Mouse (Mus musculus) liver, embryonic 16.5 days (tissue): ENCODE measurements at regions not wholly inside any gene's neighbourhood (a gene's known extent, or its start where the extent isn't known, plus 50 kb on each side); places are given as distances from the start of the nearest gene placed in this dataset.

Experiments
- ATAC-seq: fragments of 200-750 bp; cut with Nextera tagmentation; 2 replicates; pipeline ENCODE4 v1.8.0; 2017; ENCODE audit warnings: low read depth, mild to moderate bottlenecking, moderate number of reproducible peaks, moderate library complexity
- H3K27ac ChIP-seq: fragments of 300-500 bp; sonication (generic); 2 replicates; pipeline ENCODE4 v1.5.1; 2014; ENCODE audit warnings: mild to moderate bottlenecking, low read length
- H3K27me3 ChIP-seq: fragments of 300-500 bp; sonication (generic); 2 replicates; pipeline ENCODE4 v1.6.1; 2014; ENCODE audit warnings: low read depth, low read length, mixed read lengths; ENCODE audit not compliant: control insufficient read depth, insufficient read depth
- H3K36me3 ChIP-seq: fragments of 300-500 bp; sonication (generic); 2 replicates; pipeline ENCODE4 v1.6.1; 2014; ENCODE audit warnings: mild to moderate bottlenecking; ENCODE audit not compliant: control insufficient read depth, insufficient read depth
- H3K4me1 ChIP-seq: fragments of 300-500 bp; sonication (generic); 2 replicates; pipeline ENCODE4 v1.6.1; 2014; ENCODE audit warnings: low read depth, low read length, mixed read lengths; ENCODE audit not compliant: control insufficient read depth
- H3K4me2 ChIP-seq: fragments of 300-500 bp; sonication (generic); 2 replicates; pipeline ENCODE4 v1.6.1; 2014; ENCODE audit warnings: low read depth, low read length, mixed read lengths
- H3K4me3 ChIP-seq: fragments of 300-500 bp; sonication (generic); 2 replicates; pipeline ENCODE4 v1.5.1; 2014; ENCODE audit warnings: low read depth, mild to moderate bottlenecking, low read length
- H3K9ac ChIP-seq: fragments of 300-500 bp; sonication (generic); 2 replicates; pipeline ENCODE4 v1.6.1; 2014; ENCODE audit warnings: low read depth, low read length
- H3K9me3 ChIP-seq: fragments of 300-500 bp; sonication (generic); replicated peaks from 2 replicates; pipeline ENCODE4 v1.6.1; 2016; ENCODE audit warnings: low read length; ENCODE audit not compliant: control insufficient read depth
- WGBS: fragments of 180-500 bp; shearing (Covaris S2); extraction: QIAGEN DNeasy Blood & Tissue Kit; methylation state at CpG from one replicate; pipeline ENCODE4 v1.1.7; 2014; ENCODE audit not compliant: insufficient replicate concordance; 5-methylcytosine and 5-hydroxymethylcytosine counted together

DNA sequence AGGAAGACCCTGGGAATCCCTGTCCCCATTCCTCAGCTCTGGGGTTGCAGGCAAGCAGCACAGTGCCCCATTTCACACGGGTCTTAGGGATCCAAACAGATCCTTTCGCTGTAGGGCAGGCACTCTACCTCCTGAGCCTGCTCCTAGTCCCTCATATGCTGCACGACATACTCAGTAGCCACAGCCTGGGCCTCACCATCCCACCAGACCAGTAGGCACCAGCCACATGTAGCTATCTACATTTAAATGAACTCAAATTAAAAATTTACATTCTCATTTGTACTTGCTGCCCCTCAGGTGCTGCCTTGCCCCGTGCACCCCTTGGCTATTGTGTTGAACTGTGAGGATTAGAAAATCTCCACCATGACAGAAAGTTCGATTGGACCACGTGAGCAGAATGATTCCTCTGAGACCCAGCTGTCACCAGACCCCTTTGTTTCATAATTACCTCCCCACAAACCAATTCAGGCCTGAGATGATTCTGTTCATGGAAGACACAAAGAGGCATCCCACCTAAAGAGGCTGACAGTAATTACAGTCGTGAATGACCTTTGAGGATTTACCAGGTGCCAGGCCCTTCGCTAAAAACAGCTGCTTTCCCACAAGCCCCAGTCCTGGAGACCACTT lies 67.9 kb upstream of the Ctnnb1 start:
- WGBS: 66% methylated on average over 8 of the region's 8 CpGs
- no peak overlapping the region for H3K27ac ChIP-seq
- no peak for ATAC-seq
- H3K9me3 ChIP-seq: no peaks in the 10 kb centered on the region
- H3K4me3 ChIP-seq: no peak overlapping the region
- H3K4me1 ChIP-seq: no peaks in the 10 kb centered on the region
- no peak overlapping the region for H3K4me2 ChIP-seq
- no peaks in the 10 kb centered on the region for H3K36me3 ChIP-seq
- no peak overlapping the region for H3K9ac ChIP-seq
- H3K27me3 ChIP-seq: no peaks in the 10 kb centered on the region

DNA sequence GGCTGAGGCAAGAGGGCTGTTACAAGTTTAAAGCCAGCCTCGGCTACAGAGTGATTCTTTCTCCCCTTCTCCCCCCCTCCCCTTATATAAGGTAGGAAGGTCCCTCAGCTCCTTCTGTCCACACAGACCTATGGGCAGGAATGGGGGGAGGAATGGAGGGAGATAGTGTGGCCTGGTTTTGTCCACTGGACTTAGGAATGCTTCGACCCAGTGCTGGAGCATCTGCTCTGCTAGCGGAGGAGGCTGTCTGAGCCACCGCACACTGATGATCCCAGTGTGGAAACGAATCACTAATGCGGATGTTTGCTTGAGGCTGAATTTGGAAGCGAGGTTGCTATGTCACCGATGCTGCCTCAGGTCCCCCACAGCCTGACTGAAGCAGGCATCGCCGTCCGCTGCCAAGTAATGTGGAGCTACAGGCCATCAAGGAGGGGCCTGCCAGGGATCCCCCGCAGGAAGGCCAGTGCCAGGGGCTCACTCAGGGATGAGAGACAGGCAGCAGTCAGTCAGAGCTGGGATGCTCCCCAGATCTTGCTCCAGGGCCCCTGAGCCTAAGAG lies 67.1 kb upstream of the Ctnnb1 start:
- no peak overlapping the region for H3K9ac ChIP-seq
- H3K9me3 ChIP-seq: no peaks in the 10 kb centered on the region

DNA sequence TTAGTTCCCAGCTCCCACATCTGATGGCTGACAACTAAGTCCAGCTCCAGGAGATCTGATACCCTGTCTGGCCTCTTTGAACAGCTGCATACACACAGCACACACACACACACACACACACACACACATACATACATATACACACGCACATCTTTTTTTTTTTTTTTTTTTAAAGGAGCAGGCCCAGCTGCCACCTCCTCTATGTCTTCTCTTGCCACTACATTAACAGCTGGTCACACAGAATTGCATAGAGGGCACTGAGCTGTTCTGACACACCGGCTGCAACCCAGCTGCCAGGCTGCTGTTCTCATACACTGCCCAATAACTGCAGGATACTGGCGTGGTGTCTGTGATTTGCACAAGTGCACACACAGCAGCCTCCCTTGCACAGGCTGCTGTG lies 64.6 kb upstream of the Ctnnb1 start:
- no peak overlapping the region for H3K4me3 ChIP-seq
- 44% methylated on average over 3 of the region's 3 CpGs for WGBS
- H3K4me1 ChIP-seq: no peaks in the 10 kb centered on the region
- no peak overlapping the region for H3K9ac ChIP-seq
- no peak for ATAC-seq
- H3K9me3 ChIP-seq: no peaks in the 10 kb centered on the region
- H3K27ac ChIP-seq: no peak overlapping the region
- H3K4me2 ChIP-seq: no peak overlapping the region
- H3K27me3 ChIP-seq: no peaks in the 10 kb centered on the region
- no peaks in the 10 kb centered on the region for H3K36me3 ChIP-seq

More for the DNA sequence above, 67.1 kb upstream of the Ctnnb1 start:
- H3K4me1 ChIP-seq: no peaks in the 10 kb centered on the region
- no peaks in the 10 kb centered on the region for H3K27me3 ChIP-seq
- no peak for ATAC-seq
- H3K36me3 ChIP-seq: no peaks in the 10 kb centered on the region
- no peak overlapping the region for H3K27ac ChIP-seq
- no peak overlapping the region for H3K4me2 ChIP-seq
- no peak overlapping the region for H3K4me3 ChIP-seq
- WGBS: 74% methylated on average over 12 of the region's 12 CpGs

DNA sequence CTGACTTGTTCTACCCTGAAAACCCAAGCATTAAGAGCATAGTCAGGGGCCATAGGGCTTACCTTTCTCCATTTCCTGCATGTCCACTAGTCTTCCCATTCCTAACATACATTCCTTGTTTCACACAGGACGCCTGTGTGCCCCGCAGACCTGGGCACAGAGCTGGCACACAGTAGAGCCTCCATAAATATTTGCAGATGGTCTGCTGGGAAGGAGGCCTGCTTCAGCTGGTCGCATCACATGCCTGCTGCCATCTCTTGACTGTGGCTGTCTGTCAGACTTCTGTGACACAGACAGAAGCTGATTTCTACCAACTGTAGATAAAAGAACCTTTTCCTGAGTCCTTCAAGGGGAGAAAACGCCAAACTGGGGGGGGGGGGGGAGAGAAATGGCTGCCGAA lies 62.8 kb upstream of the Ctnnb1 start:
- Histone ChIP-seq H3K36me3 (no peaks in the 10 kb centered on the region), H3K4me2 (no peak overlapping the region), H3K27me3 (no peaks in the 10 kb centered on the region), H3K4me3 (no peak overlapping the region), H3K9me3 (no peaks in the 10 kb centered on the region), H3K4me1 (no peaks in the 10 kb centered on the region), H3K9ac (no peak overlapping the region), H3K27ac (no peak overlapping the region)
- 28% methylated on average over 5 of the region's 5 CpGs for WGBS
- no peak for ATAC-seq

DNA sequence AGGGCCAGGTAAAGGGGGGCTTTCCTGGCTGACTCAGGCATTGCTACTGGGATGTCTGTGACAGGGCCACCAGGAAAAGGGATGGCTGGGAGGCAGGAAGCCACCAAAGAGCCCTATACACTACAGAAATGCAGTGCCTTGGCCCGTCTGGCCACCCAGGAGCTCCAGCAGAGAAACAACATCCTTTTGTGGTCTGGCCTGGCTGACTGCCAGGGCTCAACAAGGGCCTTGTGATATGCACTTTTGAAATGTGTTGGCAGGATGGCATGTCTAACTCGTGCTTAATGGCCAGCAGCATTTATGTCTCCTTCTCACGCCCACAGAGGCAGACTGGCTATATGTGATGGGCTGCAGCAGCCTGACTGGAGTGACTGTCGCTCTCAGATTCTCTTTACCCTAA lies 62.3 kb upstream of the Ctnnb1 start:
- no peak for ATAC-seq
- H3K27ac ChIP-seq: no peak overlapping the region
- 25% methylated on average over 4 of the region's 4 CpGs for WGBS

DNA sequence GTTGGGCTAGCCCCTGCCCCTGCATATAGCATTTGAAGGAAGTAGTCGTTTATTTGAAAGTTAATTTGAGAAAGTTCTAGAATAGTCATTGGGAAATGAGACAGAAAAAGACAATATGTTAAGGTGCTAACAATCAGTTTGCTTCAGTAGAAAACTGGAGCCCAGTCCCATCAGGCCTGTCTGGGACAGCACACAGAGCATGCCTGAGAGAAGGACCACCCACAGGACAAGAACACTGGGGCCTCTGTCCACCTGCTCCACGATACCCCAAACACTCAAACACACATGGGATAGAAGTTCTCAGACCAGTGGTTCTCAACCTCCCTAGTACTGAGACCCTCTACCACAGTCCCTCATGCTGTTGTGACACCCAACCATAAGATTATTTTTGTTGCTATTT lies 61.2 kb upstream of the Ctnnb1 start:
- Histone ChIP-seq H3K4me2 (no peak overlapping the region), H3K27ac (no peak overlapping the region), H3K27me3 (no peaks in the 10 kb centered on the region), H3K9ac (no peak overlapping the region), H3K4me3 (no peak overlapping the region), H3K36me3 (no peaks in the 10 kb centered on the region), H3K9me3 (no peaks in the 10 kb centered on the region), H3K4me1 (no peaks in the 10 kb centered on the region)
- 55% methylated on average over 2 of the region's 2 CpGs for WGBS
- no peak for ATAC-seq

More for the DNA sequence above, 62.3 kb upstream of the Ctnnb1 start:
- H3K27me3 ChIP-seq: no peaks in the 10 kb centered on the region
- H3K9ac ChIP-seq: no peak overlapping the region
- no peak overlapping the region for H3K4me2 ChIP-seq
- H3K9me3 ChIP-seq: no peaks in the 10 kb centered on the region
- no peaks in the 10 kb centered on the region for H3K4me1 ChIP-seq
- H3K36me3 ChIP-seq: no peaks in the 10 kb centered on the region
- H3K4me3 ChIP-seq: no peak overlapping the region

DNA sequence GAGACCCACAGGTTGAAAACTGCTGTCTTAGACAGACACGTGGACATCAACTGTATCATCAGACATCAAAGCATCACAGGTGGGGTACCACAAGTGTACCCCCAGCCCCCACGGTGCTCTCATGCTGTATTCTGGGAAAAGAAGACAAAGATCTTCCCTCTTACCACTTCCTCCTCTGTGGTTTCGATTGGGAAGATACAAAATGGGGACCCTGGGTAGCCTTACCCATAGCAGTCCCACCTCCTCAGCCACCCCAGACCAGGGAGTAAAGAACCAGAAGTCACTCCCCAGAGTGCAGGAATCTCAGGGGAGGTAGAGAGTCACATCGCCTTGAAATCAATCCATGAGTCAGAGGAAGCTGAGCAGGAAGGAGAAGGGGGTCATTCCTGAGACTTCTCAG lies 60.7 kb upstream of the Ctnnb1 start:
- Histone ChIP-seq H3K27ac (no peak overlapping the region), H3K4me1 (no peaks in the 10 kb centered on the region), H3K4me2 (no peak overlapping the region), H3K4me3 (no peak overlapping the region), H3K9me3 (no peaks in the 10 kb centered on the region), H3K27me3 (no peaks in the 10 kb centered on the region), H3K36me3 (no peaks in the 10 kb centered on the region), H3K9ac (no peak overlapping the region)
- no peak for ATAC-seq
- whole genome bisulfite sequencing: 22% methylated on average over 4 of the region's 4 CpGs

DNA sequence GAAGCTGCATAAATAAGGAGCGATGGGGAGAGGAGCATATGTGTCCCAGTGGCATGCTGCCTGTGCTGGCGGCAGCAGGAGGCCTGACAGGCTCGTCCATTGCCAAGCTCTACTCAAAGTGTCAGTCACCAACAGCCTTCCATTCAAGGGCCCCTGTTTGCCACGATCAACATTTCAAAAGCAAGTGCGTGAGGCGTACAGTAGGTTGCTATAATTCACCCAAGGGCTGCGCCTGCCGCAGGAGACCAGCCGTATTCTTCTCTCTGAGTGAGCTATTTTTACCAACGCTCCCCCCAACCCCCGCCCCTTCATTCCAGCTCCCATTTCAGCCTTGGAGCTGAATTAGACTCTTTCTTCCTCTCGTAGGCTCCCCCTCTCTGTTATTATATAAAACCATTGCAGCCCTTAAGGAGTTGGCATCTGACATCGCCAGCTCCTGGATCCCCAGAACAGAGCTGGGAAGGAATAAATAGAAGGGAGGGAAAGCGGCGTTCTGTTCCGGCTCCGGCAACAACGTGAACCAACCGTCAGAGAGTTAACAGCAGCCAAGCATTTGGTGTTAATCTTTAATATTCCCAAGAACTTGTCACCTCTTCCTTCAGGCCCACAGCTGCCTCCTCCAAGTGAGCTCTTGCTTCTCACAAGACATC lies 59.5 kb upstream of the Ctnnb1 start:
- no peak overlapping the region for H3K9ac ChIP-seq
- H3K4me1 ChIP-seq: no peaks in the 10 kb centered on the region
- H3K4me2 ChIP-seq: no peak overlapping the region
- 45% methylated on average over 19 of the region's 19 CpGs for WGBS
- no peaks in the 10 kb centered on the region for H3K27me3 ChIP-seq
- H3K9me3 ChIP-seq: no peaks in the 10 kb centered on the region
- no peak overlapping the region for H3K27ac ChIP-seq
- no peaks in the 10 kb centered on the region for H3K36me3 ChIP-seq
- H3K4me3 ChIP-seq: no peak overlapping the region
- ATAC-seq: no peak

DNA sequence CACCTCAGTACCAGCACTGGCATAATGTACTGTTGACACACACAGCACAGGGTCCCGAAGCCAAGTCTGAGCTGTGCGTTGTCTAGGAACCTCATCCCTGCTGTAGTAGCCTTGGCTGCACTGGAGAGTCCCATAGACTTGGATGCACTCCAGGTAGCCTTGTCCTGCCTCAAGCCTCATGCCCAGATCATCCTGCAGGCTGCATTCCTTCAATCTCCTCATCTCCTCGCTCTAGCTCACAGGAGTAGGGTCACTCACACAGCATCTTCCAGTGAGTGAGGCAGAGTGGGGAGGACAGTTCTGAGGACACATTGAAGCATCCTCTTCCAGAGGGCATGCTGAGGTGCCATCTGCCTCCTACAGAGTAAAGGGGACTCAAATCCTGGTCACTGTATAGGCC lies 55.7 kb upstream of the Ctnnb1 start:
- H3K4me2 ChIP-seq: no peak overlapping the region
- no peaks in the 10 kb centered on the region for H3K4me1 ChIP-seq
- 70% methylated on average over 3 of the region's 3 CpGs for WGBS
- no peak overlapping the region for H3K4me3 ChIP-seq
- no peak overlapping the region for H3K27ac ChIP-seq
- ATAC-seq: no peak
- H3K9ac ChIP-seq: no peak overlapping the region
- H3K36me3 ChIP-seq: no peaks in the 10 kb centered on the region
- no peaks in the 10 kb centered on the region for H3K27me3 ChIP-seq
- H3K9me3 ChIP-seq: no peaks in the 10 kb centered on the region
